Mouse (Mus musculus): ENCODE measurements around the gene Rnf150.
A peak's percentile ranks its signal among the peaks of the same experiment; 100 is the strongest.

DNA sequence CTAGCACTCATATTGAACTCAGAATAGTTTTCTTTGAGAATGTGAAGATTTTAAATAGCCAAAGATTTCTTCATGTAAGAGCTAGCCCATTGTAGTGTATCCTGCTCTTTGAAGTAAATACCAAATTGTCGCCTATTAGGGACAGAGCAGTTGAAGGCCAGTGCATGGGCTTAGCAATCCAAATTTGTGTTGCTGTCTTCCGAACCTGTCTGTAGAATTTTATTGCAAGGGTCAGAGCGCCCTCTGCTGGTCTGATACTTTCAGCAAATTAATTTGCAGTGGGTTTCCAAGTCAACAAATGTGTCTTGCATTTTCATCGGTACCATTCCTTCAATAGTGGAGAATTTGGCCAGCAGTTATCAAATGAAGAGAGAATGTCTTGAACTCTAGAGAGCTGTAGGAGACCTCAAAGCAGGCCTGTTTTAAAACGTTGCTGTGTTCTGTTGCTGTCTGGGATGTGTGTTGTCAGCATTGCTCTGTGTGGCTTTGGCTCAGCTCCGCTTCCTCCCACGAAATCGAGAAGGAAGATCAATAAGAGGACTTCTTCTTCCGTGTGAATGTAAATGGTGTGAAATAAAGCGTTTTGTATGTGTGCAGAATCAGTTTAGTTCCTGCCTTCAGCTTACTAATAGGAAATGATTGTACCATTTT is 226.3 kb downstream of the Rnf150 start:
- TF ChIP-seq CTCF (IDR thresholded peaks at IDR 0.05; ENCODE audit: borderline replicate concordance, insufficient read depth, low read depth, low read length), result peak; percentile 67
- no peak for TF ChIP-seq POLR2A (IDR thresholded peaks at IDR 0.05; ENCODE audit: borderline replicate concordance, insufficient read depth, low read length)
